Mouse (Mus musculus) yolk sac, embryonic 10.5 days (tissue): ENCODE measurements around the gene Anapc2.

ENCODE experiments used
- DNase-seq: peaks from one replicate; pipeline ENCODE4 v3.0.0-alpha.2; 2017; ENCODE audit warnings: low spot score

Anapc2 gene

GRCm38 (mm10) chr2:25303931-25304656, 31.8 kb downstream of the Anapc2 start:
- DNase-seq: no peak

- peak; percentile 32 for DNase-seq
Measured at GRCm38 (mm10) chr2:25304657-25305541, 32.6 kb downstream of the Anapc2 start.

DNA sequence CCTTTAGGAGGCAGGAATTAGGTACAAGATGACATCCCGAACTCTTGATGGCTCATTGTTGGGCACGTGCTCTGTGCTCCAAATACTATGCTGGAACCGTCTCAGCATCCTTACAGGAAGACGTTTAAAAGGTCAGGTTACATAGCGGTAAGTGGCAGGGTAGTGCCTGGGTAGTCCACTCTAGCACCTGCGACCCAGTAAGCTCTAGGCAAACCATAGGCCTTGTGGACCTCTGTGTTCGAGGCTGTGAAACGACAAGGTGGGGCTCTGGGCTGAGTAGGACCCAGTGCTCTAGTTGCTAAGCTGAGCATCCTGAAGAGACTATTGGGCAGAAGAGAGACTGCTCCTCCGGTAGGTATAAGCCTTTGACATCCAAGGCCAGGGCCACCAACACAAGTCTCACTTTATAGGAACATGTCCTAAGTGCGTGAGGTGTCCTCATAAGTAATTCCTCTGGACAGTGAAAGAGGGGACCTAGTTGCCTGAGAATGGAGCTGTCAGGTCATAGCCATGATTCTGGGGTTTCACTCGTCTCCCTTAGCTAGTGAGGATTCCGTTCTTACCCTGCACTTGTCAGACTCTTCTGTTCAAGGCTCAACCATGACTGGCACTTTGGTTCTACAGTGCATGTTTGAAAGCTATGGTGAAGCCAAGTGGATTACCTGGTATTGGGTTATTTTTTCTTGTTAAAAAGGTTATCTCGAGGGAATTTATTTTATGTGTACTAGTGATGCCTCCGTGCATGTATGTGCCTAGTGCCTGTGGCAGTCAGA, 33.5 kb downstream of the Anapc2 start:
- DNase-seq: no peak

DNA sequence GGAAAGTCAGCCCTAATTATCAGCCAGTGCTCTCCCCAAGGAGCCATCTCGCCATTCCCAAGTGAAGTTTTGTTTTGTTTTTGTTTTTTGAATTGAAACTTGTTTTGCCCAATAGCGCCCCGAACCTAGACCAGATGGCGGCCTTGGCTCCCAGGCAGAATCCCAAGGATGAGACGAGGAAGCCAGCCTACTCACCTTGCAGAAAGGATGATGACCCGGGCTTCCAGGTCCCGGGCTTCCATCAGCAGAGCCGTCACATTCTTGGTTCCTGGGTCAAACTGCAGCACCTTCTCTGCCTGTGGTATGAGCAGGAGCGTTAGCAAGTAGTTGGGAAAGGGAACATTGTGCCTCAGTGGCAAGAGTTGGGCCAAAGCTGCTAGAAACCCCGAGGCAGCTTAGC, 37.9 kb downstream of the Anapc2 start:
- no peak for DNase-seq

DNA sequence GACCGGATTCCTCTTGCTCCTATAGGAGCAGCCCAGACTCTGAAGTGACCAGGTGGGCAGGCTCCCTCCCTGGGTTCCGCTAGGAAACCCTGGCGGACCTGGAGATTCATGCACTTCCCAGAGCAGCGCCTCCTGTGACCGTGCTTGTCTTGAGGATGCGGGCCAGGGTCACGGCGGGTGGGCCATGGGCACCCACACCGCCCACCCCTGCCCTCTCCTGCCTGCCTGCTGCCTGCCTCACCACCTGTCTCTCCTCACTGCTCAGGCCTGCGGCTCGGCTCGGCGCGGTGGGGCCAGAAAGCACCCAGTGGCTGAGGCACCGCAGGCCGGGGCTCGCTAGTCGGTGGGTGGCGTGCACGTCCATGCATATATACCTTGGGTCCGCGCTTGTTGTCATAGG, 38.7 kb downstream of the Anapc2 start:
- DNase-seq: no peak

DNA sequence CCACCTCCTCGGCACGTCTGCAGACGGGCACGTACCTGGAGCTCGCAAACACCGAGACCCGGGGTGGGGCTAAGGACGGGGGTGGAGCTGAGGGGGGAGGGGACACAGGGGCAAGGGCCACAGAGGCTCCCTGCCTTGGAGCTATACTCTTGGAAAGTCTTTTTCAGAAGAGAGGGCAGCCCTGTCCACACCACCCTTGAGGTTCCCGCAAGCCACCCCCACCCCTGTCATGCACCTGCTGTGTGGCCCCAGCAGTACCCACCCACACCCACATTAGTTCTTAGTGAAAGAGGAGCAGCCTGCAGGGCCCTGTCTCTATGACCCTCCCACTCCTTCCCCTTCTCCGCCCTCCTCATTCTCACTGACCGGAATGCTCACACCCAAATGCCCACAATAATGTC, 39.2 kb downstream of the Anapc2 start:
- peak; percentile 14 for DNase-seq

DNA sequence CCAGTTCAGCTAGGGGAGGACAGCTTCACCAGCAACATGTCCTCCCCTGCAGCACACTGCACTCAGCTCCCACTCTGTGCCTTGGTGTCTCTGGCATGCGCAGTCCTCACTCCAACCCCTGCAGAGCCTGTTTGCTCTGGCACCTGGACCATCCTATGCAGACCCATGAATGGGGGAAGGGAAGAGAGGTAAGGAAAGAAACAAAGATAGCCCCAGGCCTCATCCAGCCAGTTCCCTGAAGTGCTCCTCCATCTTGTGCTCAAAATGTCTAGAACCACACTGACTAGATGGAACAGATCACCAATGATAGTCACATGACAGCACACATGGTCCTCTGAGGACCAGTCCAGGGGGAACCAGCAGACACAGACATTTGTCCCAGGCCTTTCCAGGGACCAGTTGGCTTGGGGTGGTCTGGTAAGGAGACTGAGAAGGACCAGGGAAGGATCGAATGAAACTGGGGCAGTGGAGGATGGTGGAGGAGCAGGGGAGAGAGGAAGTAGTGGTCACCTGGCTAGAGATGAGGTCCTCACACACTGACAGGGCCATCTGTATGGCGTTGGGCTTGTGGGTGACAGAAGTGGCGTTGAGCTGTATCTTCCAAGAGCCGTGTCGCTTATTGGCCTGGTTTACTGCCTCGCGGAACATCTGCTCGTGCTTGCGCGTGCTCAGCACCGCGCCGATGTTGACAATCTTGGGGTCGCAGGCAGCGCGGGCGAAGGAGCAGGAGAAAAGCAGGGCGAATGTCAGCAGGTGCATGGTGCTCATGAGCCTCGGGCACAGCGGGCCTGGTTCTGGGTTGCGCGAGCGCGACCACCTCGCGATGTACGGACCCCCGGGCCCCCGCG, 46.1 kb downstream of the Anapc2 start:
- DNase-seq: no peak

DNA sequence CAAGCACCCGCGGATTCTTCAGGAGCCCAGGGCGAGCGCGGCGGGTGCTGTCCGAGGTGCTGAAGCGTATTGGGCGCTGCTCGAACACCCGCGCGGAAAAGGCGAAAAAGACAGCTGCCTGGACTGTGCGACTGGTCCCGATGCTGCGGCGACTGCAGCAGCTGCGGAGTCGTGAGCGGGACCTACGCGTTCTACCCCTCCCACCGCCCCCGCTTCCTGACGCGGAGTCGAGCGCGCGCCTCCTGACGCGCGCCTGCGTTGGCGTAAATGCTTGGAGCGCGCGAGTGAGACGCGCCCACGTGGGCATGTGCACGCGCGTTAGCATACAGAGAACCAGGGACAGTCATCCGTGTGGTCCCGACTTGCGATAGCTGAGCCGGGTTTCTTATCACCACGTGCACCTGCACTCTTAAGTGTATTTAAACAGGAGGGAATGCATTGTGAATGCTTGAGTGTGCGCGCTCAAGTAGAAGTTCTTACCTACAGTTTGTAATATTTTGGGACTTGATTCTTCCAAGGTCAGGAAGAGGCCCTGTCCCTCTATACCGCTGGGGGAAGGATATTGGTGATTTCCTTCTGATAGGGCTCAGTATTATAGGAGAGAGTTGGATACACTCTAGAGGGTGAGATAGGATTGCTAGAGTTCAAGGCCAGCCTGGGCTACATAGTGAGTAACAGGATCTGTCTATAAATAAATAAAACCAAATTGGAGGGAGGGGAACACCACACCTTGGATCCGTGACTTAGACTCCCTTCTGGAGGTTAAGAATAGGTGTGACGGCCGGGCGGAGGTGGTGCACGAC, 46.9 kb downstream of the Anapc2 start, which contains the start of gene Grin1:
Grin1 (minus strand) TSS at position 217 of the 803 bp plus-strand sequence.
- peak; percentile 55 for DNase-seq

GRCm38 (mm10) chr2:25320084-25320483, 47.8 kb downstream of the Anapc2 start:
- DNase-seq: no peak

DNA sequence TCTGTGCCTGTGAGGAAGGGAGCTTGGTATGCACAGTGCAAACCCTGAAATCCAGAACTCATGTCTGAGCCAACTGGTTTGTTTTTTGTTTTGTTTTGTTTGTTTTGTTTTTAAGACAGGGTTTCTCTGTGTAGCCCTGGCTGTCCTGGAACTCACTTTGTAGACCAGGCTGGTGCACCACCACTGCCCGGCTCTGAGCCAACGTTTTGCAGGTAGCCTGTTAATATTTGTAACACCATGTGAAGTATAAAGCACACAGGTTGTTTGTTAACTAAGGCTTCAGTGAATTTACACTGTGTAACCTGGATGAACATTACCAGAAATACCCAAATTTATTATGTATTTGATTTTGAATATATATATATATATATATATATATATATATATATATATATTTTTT, 53.8 kb downstream of the Anapc2 start:
- no peak for DNase-seq

DNA sequence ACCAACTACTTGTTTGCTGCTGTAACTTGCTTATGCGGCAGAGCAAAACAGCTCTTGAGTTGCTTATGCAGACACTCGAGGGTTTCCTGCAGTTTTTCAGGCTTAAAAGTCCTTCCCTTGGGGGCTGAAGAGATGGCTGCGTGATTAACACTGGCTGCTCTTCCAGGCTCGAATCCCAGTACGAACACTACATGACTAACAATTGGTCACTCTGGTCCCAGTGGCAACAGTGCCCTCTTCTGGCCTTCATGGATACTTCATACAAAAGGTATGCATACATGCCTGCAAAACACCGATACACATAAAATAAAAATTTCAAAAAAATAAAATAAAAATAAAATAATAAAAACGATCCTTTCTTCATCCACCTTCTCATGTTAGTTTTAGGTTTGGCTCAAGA, 56.2 kb downstream of the Anapc2 start:
- DNase-seq: no peak

- no peak for DNase-seq
Measured at GRCm38 (mm10) chr2:25331470-25331869, 59.2 kb downstream of the Anapc2 start.

DNA sequence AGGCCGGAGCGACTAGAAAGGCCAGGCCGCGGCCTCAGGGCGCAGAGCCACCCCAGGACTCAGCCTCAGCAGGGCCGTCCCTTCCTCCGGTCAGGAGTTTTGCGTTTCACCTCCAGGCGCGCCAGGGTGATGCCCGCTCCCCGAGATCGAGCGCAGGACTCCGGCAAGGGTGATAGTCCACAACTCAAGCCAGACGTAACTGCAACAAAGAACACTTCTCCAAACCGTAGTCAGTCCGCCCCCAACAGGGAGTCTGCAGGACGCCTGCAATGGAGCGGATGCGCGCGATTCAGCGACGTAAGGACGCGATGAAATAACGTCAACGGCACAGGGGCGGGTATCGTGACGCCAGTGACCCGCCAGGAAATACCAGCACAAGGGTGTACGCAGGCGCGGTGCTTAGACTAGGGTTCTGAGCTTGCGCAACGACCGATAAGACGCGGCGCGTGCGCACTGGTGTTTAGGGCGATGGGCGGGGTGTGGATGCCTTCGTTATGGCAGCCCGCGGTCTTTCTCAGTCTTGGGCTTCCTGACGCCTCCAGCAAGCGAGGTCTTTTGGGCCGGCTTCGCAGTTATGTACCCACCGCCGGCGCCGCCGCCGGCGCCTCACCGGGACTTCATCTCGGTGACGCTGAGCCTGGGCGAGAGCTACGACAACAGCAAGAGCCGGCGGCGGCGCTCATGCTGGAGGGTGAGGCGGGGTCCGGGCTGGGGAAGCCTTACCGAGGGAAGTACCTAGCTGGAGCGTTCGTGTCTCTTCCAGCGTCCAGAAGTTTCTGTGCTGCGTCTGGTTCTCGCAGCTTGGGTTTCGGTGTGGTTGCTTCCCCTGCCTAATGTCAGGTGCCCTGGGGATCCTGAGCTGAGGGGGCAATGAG, 60.2 kb downstream of the Anapc2 start, which contains the start of gene Man1b1:
Man1b1 (plus strand) TSS at position 53 of the 875 bp plus-strand sequence.
- peak; percentile 98 for DNase-seq

GRCm38 (mm10) chr2:25333569-25333968, 61.3 kb downstream of the Anapc2 start:
- DNase-seq: no peak
